Mouse (Mus musculus): ENCODE results near the gene Tns3.

Tns3 gene

DNA sequence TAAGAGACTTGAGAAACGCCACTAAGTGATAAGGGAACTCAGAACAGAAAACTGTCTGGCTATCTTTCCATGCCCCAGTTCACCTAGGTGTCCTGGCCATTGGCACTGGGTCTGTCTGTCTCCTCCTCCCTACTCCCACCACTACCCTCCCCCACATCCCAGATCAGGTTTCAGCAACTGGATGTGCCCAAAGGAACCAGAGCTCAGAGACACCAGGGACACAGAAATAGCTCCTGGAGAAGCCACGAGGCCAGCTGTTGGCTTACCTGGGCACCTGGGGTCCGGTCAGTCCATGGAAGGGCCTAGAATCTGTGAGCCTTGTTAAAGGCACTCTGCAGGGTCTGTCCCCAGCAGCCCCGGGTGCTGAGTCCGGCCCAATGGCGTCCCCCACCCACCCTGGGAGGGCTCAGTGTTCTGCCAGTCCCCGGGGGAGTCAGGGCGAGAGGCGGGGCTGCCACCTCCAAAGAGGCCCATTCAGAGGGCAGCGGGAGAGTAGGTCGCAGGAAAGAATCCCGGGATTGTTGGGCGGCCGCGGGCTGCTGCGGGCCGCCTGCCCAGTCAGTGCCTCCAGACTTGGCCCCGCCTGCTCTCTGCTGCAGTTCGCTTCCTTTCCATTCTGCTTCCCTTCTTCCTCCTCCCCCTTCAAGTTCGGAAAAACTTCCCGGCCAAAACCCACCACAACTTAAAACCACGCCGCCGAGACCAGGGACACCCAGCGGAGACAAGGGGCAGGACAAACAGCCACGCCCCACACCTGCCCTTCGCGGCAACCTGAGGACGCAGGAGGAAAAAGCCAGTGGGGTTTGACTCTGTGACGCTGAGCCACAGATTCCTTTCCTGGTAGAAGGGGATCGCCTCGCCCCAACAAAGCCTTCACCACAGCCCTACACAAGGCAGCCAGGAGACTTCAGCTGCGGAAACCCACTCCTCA lies 195.9 kb downstream of the Tns3 start:
- peak; percentile 79 for DNase-seq

DNA sequence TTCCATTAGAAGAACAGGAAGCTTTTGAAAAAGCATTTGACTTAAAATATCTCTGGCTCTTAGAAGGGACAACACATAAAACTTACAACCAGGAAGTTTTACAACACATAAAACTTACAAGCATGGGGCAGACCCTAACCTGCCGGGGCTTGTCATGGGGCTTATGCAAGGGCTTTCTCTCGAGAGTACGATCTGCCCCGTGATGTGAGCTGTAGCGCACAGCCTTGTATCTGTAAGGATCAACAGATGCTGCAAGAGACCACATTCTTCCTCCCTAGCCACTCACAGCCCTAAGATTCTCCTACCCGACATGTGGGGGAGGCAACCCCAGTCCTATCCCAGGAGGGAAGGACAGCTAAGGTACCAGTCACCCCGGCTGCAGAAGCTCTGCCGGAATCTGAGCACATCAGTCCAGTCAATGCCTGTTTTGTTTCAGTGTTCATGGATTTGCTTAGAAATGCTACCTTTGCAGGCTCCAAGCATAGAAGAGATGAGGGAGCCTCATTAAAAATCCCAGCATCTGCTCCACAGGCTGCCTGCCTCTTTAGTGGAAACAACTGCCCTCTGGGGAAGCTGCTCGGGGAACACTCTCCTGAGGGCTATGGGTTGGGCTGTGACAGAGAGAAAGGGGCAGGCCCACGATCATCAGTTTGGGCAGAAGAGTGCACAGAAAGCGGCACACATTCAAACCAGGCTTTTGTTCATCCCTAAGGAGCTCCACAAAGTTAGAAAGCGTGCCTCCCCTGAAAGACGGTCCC lies 196.8 kb downstream of the Tns3 start:
- no peak for DNase-seq

DNA sequence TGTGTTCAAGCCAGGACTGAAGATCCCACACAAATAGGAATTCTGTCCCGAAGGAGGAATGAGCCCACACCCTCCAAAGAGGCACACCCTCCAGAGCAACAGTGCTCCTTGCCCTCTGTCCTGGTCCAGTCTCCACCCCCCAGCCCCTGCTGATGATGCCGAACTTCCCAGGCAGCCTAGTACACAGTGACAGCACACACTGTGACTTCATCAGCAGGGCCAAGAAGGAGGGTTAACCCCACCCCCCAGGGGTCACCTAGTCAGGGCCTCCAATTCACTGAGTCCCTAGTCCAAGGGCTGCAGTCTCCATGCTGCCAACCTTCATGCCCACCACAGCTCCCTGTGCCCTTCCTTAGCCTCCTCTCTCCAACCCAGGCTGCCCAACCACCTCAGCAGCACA lies 200.5 kb downstream of the Tns3 start:
- no peak for DNase-seq

GRCm38 (mm10) chr11:8462827-8463405 lies 201.4 kb downstream of the Tns3 start:
- DNase-seq = no peak

DNA sequence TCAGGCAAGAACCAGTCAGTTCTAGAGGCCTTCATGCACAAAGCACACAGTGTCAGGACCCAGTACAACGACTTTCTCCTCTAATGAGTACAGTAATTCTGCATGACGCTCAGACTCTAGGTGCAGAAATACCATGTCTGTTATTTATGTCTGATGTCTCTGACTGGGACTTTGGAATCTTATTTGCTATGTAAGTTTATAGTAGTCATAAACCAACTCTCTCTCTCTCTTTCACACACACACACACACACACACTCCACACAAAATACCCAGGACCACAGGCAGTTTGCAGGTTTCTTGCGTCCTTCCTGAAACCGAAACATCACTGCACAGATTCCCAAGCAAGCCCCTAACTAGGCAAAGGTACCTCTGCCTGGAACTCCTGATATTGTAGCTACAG lies 203.5 kb downstream of the Tns3 start:
- no peak for DNase-seq

- DNase-seq = no peak
Observed at GRCm38 (mm10) chr11:8457951-8458350, 206.4 kb downstream of the Tns3 start.

DNA sequence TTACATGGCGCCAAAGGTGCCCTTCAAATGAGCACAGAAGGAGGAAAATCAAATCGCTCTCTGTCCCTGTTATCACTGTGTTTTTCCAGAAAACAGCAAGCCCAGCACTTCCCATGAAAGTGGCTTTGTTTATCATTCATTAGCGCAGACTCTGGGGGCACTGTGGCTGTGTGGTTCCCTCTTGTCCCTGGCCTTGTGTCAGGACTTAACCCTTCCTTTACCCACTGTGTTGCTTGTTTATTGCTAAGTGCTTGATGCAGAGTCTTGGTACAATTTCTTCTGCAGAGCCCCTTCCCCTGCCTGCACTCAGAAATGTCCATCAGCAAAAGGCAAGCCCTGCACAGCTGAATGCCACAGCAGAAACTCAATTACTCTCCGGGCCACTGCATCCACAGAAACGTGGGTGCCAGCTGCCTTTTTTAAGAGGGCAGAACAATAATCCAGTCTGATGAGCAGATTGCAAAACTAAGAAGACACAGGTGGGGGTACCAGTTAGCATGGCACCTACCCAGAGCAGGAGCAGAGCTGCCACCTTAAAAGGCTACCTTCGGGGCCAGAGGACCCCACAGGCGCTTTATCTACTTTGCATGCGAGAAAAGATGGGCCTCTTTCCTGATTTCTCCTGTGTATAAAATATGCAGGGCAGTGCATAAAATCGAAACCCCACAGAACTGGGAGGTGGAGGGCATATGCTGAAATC lies 207.6 kb downstream of the Tns3 start:
- no peak for DNase-seq

DNA sequence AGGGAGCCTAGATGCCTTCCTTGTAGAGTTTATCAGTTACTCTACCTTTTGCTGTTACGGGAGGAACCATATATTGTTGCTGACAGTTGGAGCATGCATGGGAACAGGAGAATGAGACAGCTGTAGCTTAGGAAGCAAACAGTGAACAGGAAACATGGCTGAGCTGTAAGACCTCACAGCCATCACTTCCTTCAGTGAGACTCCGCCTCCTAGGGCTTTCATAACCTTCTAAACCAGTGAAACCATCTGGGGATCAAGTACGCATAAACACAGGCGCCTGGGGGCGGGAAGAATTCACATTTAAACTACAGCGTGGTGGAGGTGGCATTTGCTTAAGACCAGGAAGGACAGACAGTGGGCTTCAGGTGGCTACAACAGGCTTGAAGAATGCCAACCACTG lies 208.7 kb downstream of the Tns3 start:
- DNase-seq = no peak

- no peak for DNase-seq
Observed at GRCm38 (mm10) chr11:8453252-8453651, 211.1 kb downstream of the Tns3 start.

DNA sequence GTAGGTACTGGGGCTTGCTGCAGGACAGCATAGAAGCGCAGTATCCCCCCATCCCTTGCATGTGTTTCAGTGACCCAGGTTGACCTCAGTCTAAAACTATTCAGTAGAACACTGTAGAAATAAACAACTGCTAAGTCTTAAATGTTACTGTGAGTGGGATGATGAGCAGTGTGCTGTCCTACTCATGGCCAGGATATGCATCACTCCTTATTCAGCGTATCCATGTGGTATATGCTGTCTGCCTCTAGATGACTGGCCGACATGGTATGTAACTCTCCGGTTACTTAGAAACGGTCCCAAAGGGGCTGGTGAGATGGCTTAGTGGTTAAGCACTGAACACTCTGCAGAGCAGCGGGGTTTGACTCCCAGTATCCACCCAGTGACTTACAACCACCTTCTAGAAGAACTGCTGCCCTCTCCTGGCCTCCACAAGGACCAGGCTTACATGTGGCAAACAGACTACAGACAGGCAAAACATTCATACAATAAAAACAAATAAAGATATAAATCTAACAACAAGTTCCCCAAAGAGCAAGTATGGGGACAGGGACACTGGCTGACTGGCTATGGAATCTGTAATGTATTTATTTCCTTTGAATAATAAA lies 212.6 kb downstream of the Tns3 start:
- no peak for DNase-seq

- no peak for DNase-seq
Observed at GRCm38 (mm10) chr11:8450540-8450939, 213.8 kb downstream of the Tns3 start.

DNA sequence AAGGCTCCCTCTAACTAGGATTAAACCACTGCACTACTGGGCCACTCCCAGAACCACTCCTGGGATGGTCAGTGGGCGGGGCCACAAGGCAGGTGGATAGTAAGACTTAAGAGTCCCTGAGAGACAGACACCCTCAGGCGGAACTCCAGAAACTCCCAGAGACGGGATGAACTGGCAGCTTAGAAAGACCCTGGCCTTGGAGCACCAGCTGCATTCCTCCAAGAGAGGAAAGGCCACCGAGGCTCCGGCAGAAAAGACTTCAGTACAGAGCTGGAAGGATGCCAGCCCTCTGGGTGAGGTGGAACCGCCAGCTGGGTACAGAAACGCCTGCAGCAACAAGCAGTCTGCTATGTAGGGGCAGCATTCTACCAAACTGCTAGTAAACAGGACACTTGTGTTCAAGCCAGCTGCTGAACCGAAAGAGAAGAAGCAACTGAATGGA lies 218.4 kb downstream of the Tns3 start:
- DNase-seq = peak; percentile 85

- DNase-seq = no peak
Observed at GRCm38 (mm10) chr11:8444759-8445422, 219.4 kb downstream of the Tns3 start.

- DNase-seq = peak; percentile 55
Observed at GRCm38 (mm10) chr11:8443539-8444292, 220.6 kb downstream of the Tns3 start.

DNA sequence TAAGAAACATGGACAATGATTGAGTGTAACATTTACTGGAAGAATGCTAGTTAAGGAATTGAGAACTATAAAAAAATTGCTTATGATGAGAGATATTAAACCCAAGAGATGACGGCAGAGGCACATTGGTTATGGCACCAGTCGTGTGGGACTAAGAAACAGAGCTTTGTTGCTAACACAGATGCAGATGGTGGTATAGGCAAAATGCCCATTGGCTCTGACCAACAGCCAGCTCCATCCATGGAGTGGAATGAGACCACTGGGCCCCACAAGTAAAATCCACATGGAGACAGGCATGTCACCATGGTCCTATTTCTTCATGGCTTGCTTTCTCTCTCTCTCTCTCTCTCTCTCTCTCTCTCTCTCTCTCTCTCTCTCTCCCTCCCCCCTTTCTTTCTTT lies 223.6 kb downstream of the Tns3 start:
- no peak for DNase-seq

DNA sequence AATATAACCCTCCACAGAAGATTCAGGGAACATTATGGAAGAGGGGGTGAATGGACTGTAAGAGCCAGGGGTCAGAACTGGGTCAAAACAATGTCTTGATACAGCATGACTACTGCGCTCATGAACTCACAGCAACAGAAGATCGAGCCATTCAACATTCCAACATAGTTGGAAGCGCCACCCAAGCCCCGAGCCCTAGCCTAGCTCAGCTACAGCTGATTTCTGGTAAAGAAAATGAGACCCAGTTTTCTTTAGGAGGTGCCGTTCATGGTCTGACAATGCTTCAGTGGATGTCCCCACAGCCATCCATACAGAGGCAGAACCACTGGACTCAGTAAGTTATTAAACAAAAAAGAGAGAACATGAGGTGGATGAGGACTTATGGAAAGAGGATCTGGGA lies 224.1 kb downstream of the Tns3 start:
- DNase-seq = no peak

- DNase-seq = no peak
Observed at GRCm38 (mm10) chr11:8439035-8439434, 225.3 kb downstream of the Tns3 start.

- DNase-seq = no peak
Observed at GRCm38 (mm10) chr11:8438269-8438668, 226.1 kb downstream of the Tns3 start.

DNA sequence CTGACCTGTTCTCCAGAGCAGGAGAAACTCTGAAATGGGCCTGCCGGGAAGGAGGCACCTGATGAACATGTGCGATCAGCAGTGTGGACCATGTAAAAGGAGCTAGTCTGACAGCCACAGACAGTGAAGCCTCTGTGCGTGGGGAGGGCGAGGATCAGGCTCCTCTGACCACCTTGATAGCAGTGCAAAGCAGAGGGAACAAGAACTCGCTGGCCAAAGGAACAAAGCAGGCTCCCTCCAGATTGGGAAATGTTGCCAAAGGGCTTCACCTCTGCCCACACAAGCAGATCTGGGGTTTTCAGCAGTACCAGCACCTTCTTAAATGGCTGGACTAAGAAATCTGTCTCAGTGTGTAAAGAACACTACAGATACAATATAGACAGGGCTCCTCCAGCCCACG lies 229.2 kb downstream of the Tns3 start:
- DNase-seq = no peak

GRCm38 (mm10) chr11:8434366-8434765 lies 230.0 kb downstream of the Tns3 start:
- no peak for DNase-seq

GRCm38 (mm10) chr11:8433443-8433842 lies 230.9 kb downstream of the Tns3 start:
- no peak for DNase-seq
